Mouse (Mus musculus) thymus, postnatal 4 days (tissue): ENCODE results near the gene Dhh.

ENCODE experiments used
- DNase-seq: peaks from one replicate; pipeline ENCODE4 v3.0.0; 2021

The Dhh gene

DNA sequence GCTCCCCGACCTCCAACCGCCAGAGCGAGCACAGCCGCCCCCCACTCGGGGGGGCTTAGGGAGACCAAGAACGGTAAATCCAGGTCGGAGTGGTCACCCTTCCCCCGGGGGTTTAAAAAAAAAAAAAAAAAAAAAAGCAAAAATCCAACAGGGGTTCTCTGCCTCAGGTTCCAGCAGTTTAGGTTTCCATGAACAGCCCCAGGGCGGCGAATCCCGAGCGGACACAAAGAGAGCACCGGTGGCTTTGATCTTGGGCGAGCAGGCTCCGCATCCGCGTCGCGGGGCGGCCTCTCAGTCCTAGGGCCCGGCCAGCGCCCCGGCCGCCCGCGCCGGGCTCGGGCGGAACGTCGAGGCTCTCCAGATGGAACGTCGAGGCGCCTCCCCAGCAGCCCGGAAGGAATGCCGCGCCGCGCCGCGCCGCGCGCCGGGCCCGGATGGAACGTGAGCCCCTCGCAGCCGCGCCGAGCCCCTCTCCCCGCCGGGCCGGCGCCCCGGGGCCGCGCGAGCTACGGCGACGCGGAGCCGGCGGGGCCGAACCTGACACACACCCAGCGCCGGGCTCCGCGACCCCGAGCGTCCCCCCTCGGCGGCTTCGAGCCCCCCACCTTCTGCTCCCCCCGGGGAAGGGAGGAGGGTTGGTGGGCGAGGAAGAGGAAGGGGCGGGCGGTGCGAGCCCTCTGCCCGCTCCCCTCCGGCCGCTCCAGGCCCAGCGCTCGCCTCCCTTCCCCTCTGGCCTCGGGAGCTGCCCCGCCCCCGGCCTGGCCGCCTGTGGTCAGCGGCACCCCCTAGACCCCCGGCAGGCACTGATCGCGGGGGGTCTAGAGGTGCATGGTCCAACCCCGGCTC, 27.0 kb downstream of the Dhh start, which contains the start of gene Kmt2d:
TSS of gene Kmt2d (minus strand) at position 135 of the 846 bp plus-strand sequence.
- DNase-seq = peak; percentile 74

DNA sequence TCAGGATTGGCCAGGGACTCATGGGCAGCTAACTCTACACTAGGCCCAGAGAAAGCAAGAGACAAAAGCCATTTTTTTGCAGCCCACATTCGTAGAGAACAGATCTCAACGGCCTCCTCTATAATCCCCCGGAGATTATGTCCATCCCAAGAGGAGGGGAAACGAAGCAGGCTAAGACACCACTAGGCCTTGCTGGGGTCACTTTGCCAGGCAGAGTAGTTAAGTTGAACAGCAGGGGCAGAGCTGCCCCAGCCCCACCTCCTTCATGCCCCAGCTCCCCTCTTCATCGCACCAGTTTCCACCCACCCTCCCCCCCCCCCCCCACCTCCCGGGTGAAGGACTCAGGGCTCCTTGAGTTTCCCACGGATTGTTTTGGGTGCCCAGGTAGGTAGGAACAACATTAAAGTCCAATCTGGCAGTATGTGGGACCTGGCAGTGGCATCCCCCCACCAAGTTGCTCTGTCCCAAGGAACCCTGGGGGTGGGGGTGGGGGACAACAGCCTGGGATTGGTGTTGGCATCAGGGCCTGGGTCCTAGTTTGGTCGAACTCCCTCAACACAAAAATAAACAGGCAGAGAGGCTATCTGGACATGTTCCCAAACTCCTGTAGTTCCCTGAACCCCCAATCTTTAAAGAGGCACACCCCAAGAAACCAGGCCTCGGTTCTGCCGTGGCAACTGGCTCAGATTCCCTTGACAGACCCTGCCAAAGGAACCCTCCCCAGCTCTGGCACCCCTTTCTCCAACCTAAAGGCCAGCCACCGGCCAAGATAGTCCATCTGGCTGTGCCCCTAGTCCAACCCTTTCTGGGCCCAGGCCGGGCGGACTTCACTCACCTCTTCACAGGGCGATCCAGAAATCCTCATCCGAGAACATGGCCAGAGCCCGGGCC, 27.9 kb downstream of the Dhh start:
- peak; percentile 59 for DNase-seq

DNA sequence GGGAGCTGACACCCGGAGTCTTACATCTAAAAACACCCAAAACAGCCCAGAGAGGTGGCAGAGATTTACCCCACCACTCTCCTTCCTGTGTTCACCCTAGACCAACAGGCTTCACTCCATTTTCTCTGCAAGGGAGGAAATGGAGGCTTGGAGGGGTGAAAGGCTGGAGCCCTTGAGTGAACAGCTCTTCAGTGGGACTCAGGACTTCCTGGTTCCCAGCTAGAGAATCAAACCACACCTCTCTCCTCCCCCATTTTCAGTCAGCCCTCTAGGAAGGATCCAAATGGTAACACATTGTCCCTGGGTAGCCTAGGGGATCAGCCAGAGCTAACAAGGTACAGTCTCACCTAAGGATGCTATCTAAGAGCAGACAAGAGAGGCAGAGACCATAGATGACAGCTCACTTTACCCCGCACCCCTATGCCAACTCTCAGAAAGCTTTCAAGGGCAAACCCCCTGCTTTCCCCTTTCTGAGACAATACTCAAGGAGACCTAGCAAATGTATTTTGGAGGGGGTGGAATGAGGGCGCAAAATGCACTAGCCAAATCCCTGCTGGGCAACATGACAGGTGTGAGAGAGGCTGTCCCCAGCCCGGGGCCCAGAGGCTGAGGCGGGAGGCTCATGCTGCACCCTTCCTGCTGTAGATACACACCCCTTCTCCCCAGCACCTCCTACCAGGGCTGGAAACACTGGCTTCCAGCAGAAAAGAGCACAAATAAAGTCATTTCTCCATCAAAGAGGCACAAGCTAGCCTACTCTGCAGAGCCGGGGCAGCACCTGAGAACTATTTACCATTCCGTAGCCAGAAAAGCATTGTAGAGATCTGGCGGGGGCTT, 28.8 kb downstream of the Dhh start:
- no peak for DNase-seq

- DNase-seq = no peak
Observed at GRCm38 (mm10) chr15:98868346-98869063, 29.8 kb downstream of the Dhh start.

GRCm38 (mm10) chr15:98867321-98867720, 31.0 kb downstream of the Dhh start:
- DNase-seq = peak; percentile 68

GRCm38 (mm10) chr15:98866501-98866900, 31.8 kb downstream of the Dhh start:
- no peak for DNase-seq

DNA sequence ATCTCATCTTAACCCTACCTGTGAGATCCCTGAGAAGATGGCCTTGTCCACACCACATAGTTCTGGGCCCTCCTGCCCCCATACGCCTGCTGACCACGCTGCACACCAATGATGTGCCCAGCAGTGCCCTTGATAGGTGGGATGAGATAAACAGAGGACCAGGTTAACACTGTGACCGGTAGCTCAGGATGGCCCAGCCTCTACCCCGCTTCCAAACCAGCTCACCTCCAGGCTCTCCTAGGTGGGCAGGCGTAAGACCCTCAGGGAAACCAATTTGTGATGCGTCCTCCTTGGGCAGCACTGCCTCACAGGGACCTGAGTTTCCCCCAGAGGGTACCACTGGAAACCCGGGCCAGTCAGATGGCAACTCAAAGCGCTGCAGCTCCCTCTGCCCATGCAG, 32.6 kb downstream of the Dhh start:
- DNase-seq = no peak

- no peak for DNase-seq
Observed at GRCm38 (mm10) chr15:98864951-98865350, 33.4 kb downstream of the Dhh start.

GRCm38 (mm10) chr15:98863451-98863958, 34.8 kb downstream of the Dhh start:
- no peak for DNase-seq

- DNase-seq = peak; percentile 21
Observed at GRCm38 (mm10) chr15:98861701-98862410, 36.5 kb downstream of the Dhh start.

DNA sequence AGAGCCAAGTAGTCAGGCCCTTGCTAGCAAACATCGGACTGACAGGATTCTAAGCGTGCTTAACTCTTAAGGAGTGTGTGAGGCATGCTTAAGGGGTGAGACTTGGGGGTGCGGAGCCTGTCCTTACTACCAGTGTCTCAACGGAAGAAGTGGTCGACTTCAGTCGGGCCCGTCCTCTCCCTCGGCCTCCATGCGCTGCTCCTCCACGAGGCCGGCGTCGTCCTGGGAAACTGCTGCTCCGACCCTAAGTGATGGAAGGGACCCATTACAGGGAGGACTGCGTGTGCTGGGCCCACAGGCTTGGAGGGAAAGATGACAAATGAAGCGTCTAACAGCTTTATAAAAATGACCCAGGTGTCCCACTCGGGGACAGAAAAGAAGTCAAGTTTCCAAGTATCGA, 37.4 kb downstream of the Dhh start:
- no peak for DNase-seq

- no peak for DNase-seq
Observed at GRCm38 (mm10) chr15:98859319-98860043, 38.9 kb downstream of the Dhh start.

DNA sequence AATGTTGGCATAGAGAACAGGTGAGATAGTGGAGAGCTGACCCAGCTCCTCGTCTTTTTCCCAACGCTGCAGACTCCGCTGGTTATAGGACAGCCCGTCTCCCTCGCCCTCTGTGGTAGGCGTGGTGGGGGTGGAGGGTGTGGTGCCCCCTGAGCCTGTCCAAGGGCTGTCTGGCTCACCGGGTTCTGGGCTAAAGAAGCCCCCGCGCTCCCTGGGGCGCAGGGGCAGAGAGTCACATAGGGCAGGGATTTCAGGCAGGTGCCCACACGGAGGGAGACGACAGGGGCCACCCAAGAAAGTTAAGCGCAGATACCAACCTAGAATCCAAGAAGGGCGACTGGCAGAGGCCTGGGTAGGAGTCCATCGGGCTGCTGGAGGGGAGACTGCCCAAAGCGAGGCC, 44.1 kb downstream of the Dhh start:
- no peak for DNase-seq

GRCm38 (mm10) chr15:98853161-98853937, 45.0 kb downstream of the Dhh start:
- peak; percentile 20 for DNase-seq

DNA sequence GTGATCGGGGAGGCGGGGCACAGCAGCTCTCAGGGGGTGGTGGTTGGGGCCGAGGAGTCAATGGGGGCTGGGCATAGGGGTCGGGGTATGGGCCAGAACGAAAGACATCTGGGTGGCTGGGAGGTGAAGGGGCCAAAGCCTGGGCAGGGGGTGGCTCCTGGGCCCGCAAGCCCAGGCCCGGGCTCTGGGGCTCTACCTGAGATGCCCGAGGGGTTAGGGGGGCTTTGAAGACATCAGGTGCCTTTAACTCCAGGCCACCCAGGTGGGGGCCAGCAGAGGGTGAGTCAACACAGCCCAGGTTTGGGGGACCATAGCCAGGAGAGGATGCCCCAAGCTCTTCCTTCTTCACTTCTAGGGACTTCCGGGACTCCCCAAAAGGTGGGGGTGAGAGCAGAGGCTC, 45.6 kb downstream of the Dhh start:
- DNase-seq = no peak

DNA sequence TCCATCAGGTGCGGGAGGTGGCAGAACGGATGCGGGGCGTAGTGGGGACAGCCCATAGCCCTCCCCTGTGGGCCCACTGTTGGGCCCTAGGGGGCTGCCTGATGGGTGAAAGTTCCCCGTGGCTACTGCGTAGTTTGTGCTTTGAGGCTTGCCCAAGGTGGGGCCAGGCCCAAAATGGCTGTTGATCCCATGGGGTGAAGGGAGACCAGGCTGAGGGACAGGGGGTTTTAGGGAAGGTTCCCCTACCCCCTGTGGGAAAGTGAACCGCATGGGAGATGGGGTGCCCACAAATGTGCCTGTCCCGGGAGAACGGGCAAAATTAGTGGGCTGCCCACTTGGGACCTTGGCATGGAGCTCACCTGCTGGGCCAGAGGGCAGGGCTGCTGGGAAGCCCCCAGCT, 46.3 kb downstream of the Dhh start:
- no peak for DNase-seq

GRCm38 (mm10) chr15:98851229-98851818, 47.0 kb downstream of the Dhh start:
- DNase-seq = peak; percentile 12

GRCm38 (mm10) chr15:98850668-98851067, 47.7 kb downstream of the Dhh start:
- DNase-seq = no peak

GRCm38 (mm10) chr15:98849956-98850600, 48.3 kb downstream of the Dhh start:
- no peak for DNase-seq
